Mouse (Mus musculus) adrenal gland, postnatal 4 days (tissue): Measurements from ENCODE around the gene Cxcl12. TPM values are rescaled to one million over a fixed set of nuclear protein-coding genes. Genes with fewer than 3 reads are reported as not detected.

Experiments
- DNase-seq, 2 experiments: peaks; one replicate each; pipeline ENCODE4 v3.0.0; 2021 to 2022; ENCODE audit warnings: low spot score in 2 of 2, mixed read lengths in 2 of 2
- total RNA-seq, 2 experiments: library from RNA; stranded (reverse); gene quantifications; 2 replicates each; pipeline ENCODE4 v1.2.3; 2021

The Cxcl12 gene
- total RNA-seq, 2 experiments from 2014 or later: 70.0 to 80.4 TPM

DNA sequence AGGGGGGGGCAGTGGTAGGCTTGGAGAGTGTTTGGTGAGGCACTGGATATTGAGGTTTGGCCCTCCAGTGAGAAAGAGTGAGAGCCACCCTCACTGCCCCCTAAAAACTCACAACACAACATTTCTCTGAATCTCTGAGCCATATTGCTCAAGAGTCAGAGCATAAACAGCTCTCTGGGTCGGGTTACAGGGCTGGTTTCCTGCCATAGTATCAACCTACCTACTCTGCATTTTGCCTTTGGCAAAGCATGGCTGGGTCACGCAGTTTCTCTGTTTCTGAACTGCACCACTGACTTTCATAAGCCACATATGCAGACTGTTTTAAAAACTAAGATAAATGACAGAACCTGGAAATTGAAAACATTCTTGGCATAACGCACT is 51.0 kb downstream of the Cxcl12 start:
- no peak for DNase-seq

DNA sequence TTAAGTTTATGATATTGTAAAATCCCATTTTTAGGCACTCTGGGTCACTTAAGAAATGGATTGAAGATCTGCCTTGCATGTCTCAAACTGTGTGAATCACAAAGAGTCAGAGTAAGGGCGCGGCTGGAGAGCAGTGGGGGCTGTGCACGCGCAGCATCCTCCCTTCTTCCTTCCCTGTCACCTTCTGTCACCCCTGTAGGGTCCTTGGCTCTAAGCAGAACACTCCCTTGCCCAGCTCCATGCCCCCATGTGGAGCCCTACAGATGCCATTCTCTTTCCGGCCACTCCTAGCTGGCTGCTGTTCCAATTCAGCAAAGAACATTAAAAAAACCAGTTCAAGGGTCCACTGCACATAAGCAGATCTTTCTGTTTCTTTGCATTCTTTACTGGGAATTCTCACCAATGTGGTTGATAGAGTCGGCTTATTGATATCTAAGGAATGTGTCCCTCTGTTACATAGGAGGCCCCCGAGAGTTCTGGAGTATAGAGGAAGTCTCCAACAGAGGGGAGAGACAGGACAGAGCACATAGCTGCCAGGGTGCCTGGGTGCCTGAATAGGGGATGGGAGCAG is 51.7 kb downstream of the Cxcl12 start:
- DNase-seq: no peak

DNA sequence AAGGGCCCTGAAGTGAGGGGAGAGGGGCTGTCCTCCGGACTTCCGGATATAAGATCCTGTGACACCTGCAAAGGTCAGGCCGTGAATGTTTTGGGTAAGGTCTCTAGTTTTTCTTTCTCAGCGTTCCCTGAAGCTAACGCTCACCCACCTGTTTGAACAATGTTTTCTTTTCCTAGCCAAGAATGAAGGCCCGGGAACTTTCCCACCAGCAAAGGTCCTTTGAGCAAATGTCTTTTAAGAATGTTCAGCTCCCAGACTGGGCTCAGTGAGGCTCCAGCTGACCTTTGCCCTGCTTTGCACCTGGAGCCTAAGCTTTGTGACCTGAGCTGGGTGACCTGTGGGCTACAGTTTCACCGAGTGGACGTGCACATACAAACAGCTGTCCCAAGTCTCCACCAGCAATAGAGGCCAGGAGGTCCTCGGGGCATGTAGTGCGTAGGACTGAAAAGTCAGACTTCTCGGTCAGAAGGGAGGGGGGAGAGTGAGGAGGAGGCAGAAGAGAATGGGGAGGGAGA is 52.6 kb downstream of the Cxcl12 start:
- no peak for DNase-seq
